Mouse (Mus musculus) Patski (cell line): Measurements from ENCODE around the gene Fmnl1. TPM values are rescaled to one million over a fixed set of nuclear protein-coding genes. Genes with fewer than 3 reads are reported as not detected.
A peak's percentile ranks its signal among the peaks of the same experiment; 100 is the strongest.

Experiments
- ATAC-seq: fragments of 100-300 bp; one replicate; pipeline ENCODE4 v1.8.0; 2021
- CTCF ChIA-PET: fragments of 350-600 bp; sonication (Branson Sonifier 250); formaldehyde crosslinking; loops from one replicate; lab custom pipeline; 2022; ENCODE audit warnings: inconsistent platforms; lab: Charles Lee
- POLR2A ChIA-PET: fragments of 350-600 bp; sonication (Branson Sonifier 250); formaldehyde crosslinking; loops from one replicate; lab custom pipeline; 2022; ENCODE audit warnings: antibody characterized with exemption, inconsistent platforms; lab: Charles Lee
- DNase-seq: peaks from one replicate; pipeline ENCODE4 v3.0.0-alpha.2; 2011; ENCODE audit warnings: low read depth, low spot score
- H3K27me3 ChIP-seq: fragments of 371-371 bp; one replicate; pipeline ENCODE4 v1.5.1; 2021
- CTCF ChIP-seq: fragments of 100-300 bp; IDR thresholded peaks from one replicate; pipeline ENCODE4 v1.5.1; 2021
- in situ Hi-C: fragments of 300-500 bp; cut with MboI; formaldehyde crosslinking; loops from 3 replicates; pipeline ENCODE4 v1.11.1; 2018; ENCODE audit warnings: low pct_unique_long_range_greater_than_20kb, mixed read lengths
- polyA plus RNA-seq: library from polyadenylated mRNA; unstranded; gene quantifications from one replicate; pipeline ENCODE4 v1.2.3, GENCODE M21; 2021

The Fmnl1 gene
- polyA plus RNA-seq, 1 experiment from 2014 or later: 22.4 TPM

- ATAC-seq: no peak
- no peak for DNase-seq
- H3K27me3 ChIP-seq: no peaks in the 10 kb centered on the region
- no peak for TF ChIP-seq CTCF
- ChIA-PET POLR2A (no interaction called here), CTCF (no interaction called here)
- in situ Hi-C loops: loop anchor here (5.0 kb wide), 1 partner anchor 86 kb away; no protein-coding TSS in a partner anchor
Measured at GRCm38 (mm10) chr11:103231367-103231766, 60.5 kb downstream of the Fmnl1 start.

GRCm38 (mm10) chr11:103232966-103233365 lies 62.1 kb downstream of the Fmnl1 start:
- in situ Hi-C loops: loop anchor here (5.0 kb wide), 1 partner anchor 84 kb away; no protein-coding TSS in a partner anchor
- H3K27me3 ChIP-seq: no peaks in the 10 kb centered on the region
- ATAC-seq: no peak
- DNase-seq: no peak
- CTCF ChIA-PET: interaction anchor here (0.7 to 2.5 kb wide), 17 partner anchors 9 to 130 kb away, joined by 3 to 14 read pairs (median 4); no protein-coding TSS in a partner anchor
- TF ChIP-seq CTCF: peak; percentile 95
- POLR2A ChIA-PET: no interaction called here

GRCm38 (mm10) chr11:103234447-103234846 lies 63.5 kb downstream of the Fmnl1 start:
- ChIA-PET CTCF (interaction anchor here (2.5 kb wide), 1 partner anchor 91 kb away, joined by 14 read pairs; no protein-coding TSS in a partner anchor), POLR2A (no interaction called here)
- ATAC-seq (no peak), DNase-seq (no peak)
- TF ChIP-seq CTCF: no peak
- no peaks in the 10 kb centered on the region for H3K27me3 ChIP-seq
- in situ Hi-C loops: loop anchor here (5.0 kb wide), 1 partner anchor 83 kb away; no protein-coding TSS in a partner anchor

- ChIA-PET CTCF (interaction anchor here (0.9 to 1.8 kb wide), 5 partner anchors 13 to 90 kb away, joined by 3 to 8 read pairs (median 3); no protein-coding TSS in a partner anchor), POLR2A (interaction anchor here (1.3 to 2.1 kb wide), 2 partner anchors 11 to 29 kb away, joined by 4 to 7 read pairs; no protein-coding TSS in a partner anchor)
- no peaks in the 10 kb centered on the region for H3K27me3 ChIP-seq
- in situ Hi-C loops: no loop called here
- DNase-seq (no peak), ATAC-seq (peak; percentile 57)
- no peak for TF ChIP-seq CTCF
Measured at GRCm38 (mm10) chr11:103235702-103236101, 64.8 kb downstream of the Fmnl1 start.

- CTCF ChIA-PET: interaction anchor here (1.4 to 1.8 kb wide), 4 partner anchors 12 to 89 kb away, joined by 3 to 8 read pairs (median 4); no protein-coding TSS in a partner anchor
- no peak for DNase-seq
- H3K27me3 ChIP-seq: no peaks in the 10 kb centered on the region
- POLR2A ChIA-PET: interaction anchor here (0.6 to 2.1 kb wide), 4 partner anchors 10 to 103 kb away, joined by 3 to 7 read pairs (median 4); no protein-coding TSS in a partner anchor
- in situ Hi-C loops: no loop called here
- no peak for ATAC-seq
- TF ChIP-seq CTCF: no peak
Measured at GRCm38 (mm10) chr11:103236431-103236830, 65.5 kb downstream of the Fmnl1 start.

- CTCF ChIA-PET: interaction anchor here (0.8 to 1.8 kb wide), 5 partner anchors 12 to 68 kb away, joined by 3 to 4 read pairs (median 3); no protein-coding TSS in a partner anchor
- DNase-seq (no peak), ATAC-seq (no peak)
- no peak for TF ChIP-seq CTCF
- H3K27me3 ChIP-seq: no peaks in the 10 kb centered on the region
- POLR2A ChIA-PET: interaction anchor here (0.6 to 2.1 kb wide), 3 partner anchors 12 to 104 kb away, joined by 3 to 7 read pairs (median 3); no protein-coding TSS in a partner anchor
- in situ Hi-C loops: no loop called here
Measured at GRCm38 (mm10) chr11:103236903-103237302, 66.0 kb downstream of the Fmnl1 start.

- in situ Hi-C loops: no loop called here
- POLR2A ChIA-PET: interaction anchor here (1.3 kb wide), 1 partner anchor 11 kb away, joined by 3 read pairs; no protein-coding TSS in a partner anchor
- DNase-seq: no peak
- CTCF ChIA-PET: interaction anchor here (0.8 to 1.4 kb wide), 3 partner anchors 23 to 69 kb away, joined by 3 to 4 read pairs (median 3); no protein-coding TSS in a partner anchor
- no peak for TF ChIP-seq CTCF
- ATAC-seq: no peak
- no peaks in the 10 kb centered on the region for H3K27me3 ChIP-seq
Measured at GRCm38 (mm10) chr11:103237757-103238156, 66.8 kb downstream of the Fmnl1 start.

- ATAC-seq: no peak
- DNase-seq: no peak
- ChIA-PET CTCF (no interaction called here), POLR2A (interaction anchor here (0.6 kb wide), 1 partner anchor 16 kb away, joined by 3 read pairs; no protein-coding TSS in a partner anchor)
- in situ Hi-C loops: no loop called here
- no peaks in the 10 kb centered on the region for H3K27me3 ChIP-seq
- no peak for TF ChIP-seq CTCF
Measured at GRCm38 (mm10) chr11:103240740-103241139, 69.8 kb downstream of the Fmnl1 start.

GRCm38 (mm10) chr11:103244856-103245255 lies 73.9 kb downstream of the Fmnl1 start:
- POLR2A ChIA-PET: no interaction called here
- DNase-seq (no peak), ATAC-seq (no peak)
- in situ Hi-C loops: no loop called here
- TF ChIP-seq CTCF: no peak
- CTCF ChIA-PET: no interaction called here
- H3K27me3 ChIP-seq: no peaks in the 10 kb centered on the region

- in situ Hi-C loops: no loop called here
- no peak for TF ChIP-seq CTCF
- ATAC-seq (peak; percentile 73), DNase-seq (peak; percentile 82)
- no peaks in the 10 kb centered on the region for H3K27me3 ChIP-seq
- POLR2A ChIA-PET: interaction anchor here (0.6 to 1.3 kb wide), 5 partner anchors 10 to 1062 kb away, joined by 3 to 8 read pairs (median 4); no protein-coding TSS in a partner anchor
- CTCF ChIA-PET: interaction anchor here (0.8 to 1.6 kb wide), 6 partner anchors 10 to 78 kb away, joined by 3 to 5 read pairs (median 3); no protein-coding TSS in a partner anchor
Measured at GRCm38 (mm10) chr11:103246081-103246730, 75.3 kb downstream of the Fmnl1 start.
